Mouse (Mus musculus): Measurements from ENCODE around the gene Nxnl2.

The Nxnl2 gene

DNA sequence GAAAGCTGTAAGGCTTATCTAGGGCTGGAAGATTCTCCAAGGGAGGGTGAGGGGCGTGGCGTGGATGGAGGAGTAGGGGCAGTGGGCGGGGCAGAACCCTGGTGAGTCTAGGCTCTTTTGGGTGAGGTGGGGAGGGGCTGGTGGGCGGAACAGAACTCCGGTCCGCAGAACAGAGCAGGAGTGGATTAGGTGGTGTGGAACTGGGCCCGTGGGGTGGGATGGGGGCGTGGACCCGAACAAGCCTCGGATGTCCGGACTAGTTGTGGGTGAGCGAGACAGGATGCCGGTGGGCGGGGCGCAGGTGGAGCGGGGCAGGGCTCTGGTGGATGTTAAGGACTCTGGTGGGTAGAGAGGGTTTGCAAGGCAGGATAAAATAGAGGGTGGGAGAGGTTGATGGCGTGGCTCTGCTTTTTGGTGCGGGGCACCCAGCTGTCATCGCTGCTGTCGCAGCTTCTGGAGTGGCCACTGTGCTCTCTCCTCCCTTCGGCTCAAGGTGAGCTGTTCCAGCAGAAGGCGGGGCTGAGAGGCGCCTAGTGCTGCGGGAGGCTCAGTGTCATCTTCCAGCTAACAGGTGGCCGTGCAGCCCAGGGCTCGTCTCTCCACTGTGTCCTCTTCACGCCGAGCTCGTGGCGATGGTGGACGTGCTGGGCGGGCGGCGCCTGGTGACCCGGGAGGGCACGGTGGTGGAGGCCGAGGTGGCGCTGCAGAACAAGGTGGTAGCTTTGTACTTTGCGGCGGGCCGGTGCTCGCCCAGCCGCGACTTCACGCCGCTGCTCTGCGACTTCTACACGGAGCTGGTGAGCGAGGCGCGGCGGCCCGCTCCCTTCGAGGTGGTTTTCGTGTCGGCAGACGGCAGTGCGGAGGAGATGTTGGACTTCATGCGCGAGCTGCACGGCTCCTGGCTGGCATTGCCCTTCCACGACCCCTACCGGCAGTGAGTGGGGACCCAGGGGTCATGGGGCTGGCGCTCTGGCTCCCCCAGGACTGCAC is at the start of gene Nxnl2:
Gene Nxnl2, plus strand, starts transcription at position 332 of the 990 bp plus-strand sequence.
- peak; percentile 64 for DNase-seq (ENCODE audit: low spot score)

DNA sequence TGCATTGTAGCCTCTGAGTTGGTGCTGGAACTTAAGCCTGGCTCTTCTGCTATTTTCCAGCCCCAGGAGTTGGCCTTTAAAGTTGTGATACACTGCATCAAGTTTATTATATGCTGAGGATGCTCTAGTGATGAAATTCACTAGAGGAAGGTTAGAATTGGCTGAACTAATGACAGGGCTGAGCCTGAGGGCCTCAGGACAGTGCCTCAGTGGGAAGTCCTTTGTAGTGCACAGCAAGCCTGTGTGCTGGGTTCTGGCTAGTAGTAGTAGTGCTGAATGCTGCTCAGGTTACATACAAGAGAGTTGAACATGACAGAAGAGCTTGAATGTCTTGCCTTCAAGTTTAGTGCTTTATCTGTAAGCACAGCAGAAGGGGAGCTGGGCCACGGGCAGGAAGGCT is 48.9 kb upstream of the Nxnl2 start:
- DNase-seq (ENCODE audit: low spot score) = no peak

DNA sequence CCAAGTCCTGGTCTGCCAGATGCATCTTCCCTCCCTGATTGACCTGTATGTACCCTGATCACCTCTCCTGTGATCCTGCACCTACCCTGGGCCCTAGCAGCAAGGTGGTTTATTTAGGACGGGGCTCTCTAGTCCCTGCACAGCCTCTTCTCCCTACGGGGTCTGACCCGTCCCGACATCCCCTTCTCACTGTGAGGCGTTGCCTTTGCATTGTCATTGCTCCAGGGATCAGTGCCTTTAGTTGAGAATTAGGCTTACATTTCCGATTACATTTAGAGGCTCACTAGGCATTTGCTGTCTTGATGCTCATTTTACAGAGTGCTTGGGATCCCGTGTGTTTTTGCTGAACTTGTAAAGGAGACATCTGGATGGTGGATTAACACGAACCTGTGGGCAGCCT is 48.1 kb upstream of the Nxnl2 start:
- DNase-seq (ENCODE audit: low spot score) = no peak

DNA sequence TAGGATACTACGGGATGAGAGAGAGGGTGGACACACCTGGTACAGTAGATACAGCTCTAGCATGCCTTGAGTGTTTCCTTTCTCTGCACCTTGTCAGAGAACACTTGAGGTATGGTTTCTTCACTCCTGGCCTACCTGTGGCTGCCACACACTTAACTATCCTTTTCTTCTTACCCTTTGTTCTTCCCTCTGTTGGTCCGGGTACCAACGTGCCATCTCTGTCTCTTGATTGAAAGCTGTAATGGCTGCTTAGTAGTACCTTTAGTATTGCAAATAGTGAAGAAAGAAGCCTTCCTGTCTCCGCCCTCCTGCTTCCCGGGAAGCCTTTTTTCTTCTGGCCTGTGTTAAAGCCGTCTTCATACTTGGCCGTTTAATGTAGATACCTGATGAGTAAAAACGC is 45.5 kb upstream of the Nxnl2 start:
- DNase-seq (ENCODE audit: low spot score) = no peak

DNA sequence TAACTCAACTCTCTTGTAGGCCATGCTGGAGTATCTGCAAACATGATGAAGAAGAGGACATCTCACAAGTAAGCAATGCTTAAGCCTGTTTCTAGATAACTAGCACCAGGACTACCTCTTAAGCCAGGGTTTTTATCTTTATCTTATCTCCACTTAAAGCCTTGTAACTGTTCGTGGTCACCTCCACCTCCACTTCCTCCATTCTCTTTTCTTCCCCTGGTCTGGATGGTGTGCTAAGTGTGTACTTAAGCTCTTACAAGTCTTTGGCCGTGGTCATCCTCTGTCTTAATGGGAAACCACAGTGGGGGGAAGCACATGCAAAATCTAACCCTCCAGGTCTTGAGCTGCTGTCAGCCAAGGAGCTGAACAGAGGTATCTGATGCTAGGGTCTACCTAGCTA is 42.9 kb upstream of the Nxnl2 start:
- no peak for DNase-seq (ENCODE audit: low spot score)

DNA sequence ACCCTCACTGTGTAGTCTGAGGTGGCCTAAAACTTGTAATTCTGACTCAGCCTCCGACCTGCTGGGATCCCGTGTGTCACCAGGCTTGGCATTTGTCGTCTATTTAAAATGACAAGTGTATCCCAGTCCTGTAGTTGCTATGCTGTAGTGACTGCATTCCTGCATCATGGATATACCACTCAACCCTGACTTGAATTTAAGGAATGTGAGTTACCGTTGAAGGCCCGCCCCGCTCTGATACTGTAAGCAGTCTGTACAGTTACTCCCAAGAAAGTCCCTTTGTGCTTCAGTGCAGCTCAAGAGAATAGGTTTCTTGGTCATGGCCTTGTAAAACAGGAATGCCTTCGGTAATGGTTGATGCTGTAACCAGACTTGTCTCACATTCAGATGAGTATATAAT is 42.4 kb upstream of the Nxnl2 start:
- no peak for DNase-seq (ENCODE audit: low spot score)

DNA sequence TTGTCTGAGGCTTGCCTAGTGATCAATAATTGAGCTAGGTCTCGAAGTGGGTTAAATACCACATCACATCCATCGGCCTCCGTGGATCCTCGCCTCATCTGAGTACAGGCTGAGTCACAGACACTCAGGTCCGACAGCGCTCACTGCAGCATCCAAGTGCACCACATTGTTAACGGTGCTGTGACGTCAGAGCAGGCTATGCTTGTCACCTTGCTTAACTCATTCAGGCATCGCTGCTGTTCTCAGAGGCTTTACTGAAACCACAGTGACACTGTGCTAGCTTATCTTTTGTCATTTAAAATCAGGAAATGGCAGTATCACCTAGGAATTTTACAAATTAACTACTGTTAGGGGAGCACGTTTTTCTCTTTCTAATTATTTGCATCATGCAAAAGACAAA is 39.6 kb upstream of the Nxnl2 start:
- DNase-seq (ENCODE audit: low spot score) = no peak

DNA sequence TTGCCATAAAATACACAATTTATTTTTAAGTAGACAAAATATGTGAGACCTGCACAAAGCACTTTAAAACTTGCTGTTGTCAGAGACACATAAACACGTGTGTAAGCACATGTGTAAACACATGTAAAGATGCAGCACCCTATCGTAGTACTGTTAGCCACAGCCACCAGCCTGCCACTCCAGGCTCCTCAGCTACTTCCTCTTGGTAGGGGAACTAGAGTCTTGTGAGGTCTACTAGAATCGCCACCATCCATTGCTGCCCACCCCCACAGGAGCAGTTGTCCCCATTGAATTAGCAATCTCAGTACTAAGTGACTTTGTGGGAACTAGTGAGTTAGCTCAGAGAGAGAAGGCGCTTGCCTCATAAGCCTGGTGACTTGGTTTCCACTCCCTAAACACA is 34.5 kb upstream of the Nxnl2 start:
- DNase-seq (ENCODE audit: low spot score) = no peak

DNA sequence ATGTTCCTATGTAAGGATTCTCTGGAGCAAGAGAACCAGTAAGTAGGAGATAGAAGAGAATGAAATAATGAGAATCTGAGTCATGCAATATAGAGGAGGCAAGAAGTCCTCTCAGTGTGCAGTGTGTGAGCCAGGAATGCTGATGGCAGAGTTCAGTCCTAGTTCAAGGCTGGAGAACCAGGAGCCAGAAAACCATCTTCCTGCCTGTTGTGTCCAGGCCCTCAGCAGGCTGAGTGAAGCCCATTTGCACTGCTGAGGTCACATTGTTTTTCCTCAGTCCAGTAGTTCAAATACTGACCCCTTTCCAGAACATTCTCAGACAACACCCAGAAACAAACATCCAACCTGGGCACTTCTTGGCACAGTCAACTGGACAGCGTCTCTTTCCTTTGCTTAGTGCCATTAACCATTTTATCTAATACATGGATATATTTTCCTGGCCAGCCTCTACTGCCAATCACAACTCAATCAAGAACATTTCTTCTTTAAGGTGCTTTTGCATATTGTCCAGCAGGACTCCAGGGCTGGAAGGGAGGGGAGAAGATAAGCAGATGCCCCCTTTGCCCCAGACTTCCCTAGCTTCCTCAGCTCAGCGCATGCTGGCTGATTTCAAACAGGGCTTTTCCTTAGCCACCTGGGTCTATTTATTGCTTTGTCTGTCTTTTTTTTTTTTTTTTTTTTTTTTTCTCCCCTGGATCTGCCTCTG is 33.7 kb upstream of the Nxnl2 start:
- no peak for DNase-seq (ENCODE audit: low spot score)

DNA sequence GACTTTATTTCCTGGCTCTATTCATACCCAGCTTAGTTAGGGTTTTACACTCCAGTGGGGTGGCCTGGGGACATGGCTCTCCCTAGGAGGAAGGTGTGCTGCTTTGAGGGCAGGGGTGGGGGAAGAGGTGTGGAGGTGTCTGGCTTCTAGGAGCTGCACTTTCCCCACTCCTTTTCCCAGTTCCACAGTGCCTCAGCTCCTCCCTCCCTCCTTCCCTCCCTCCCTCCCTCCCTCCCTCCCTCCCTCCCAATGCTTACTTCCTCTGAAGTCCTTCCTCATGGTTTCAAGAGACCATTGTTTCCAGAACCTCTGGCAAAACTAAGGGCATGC is 33.2 kb upstream of the Nxnl2 start:
- no peak for DNase-seq (ENCODE audit: low spot score)

DNA sequence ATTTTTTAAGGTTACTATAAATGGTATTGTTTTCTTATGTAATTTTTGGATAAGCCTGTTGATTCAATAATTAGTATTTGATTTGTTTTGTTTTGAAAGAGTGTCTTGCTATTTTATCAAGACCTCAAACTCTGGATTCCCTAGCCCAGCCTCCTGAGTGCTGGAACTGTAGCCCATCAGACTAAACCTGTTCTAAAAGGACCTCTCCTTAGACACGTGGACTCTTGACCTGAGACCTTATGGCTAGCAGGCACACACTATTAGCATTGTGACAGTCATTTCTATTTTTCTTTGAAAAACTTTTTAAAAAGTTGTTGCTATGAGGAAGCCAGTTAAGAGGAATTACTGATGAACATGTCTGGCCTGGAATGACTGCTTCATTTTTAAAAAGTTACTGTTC is 23.7 kb upstream of the Nxnl2 start:
- DNase-seq (ENCODE audit: low spot score) = no peak

DNA sequence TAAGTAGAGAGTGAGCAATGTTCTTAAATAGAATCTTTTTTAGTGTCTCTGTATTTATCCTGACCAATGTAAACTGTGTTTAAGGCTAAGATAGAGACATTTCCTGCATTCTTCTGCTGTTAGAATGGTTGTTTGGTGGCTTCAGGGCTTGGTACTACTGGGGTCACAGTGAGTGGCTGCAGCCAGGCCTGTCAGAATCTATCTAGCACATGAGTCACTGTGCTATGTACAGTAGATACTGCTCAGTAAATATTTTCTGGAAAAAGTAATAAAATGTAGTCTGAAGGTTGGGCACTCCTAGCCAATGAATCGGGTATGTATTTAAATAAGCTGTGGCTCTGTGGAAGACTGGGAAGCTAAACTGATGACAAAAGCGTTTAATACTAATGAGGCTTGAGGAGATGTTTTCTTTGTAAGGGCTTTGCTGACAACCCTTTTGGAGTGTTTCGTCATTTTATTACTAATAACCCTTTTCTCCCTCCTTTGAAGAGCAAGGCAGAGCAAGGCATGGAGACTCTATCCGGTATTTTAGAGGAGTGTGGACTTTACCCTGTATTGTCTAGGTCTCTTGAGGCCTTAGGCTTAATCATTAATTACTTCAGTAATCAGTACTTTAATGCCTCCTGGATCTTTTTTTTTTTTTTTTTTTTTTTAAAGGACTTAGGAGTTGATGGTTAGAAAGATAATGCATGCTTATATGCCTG is 17.7 kb upstream of the Nxnl2 start:
- no peak for DNase-seq (ENCODE audit: low spot score)

DNA sequence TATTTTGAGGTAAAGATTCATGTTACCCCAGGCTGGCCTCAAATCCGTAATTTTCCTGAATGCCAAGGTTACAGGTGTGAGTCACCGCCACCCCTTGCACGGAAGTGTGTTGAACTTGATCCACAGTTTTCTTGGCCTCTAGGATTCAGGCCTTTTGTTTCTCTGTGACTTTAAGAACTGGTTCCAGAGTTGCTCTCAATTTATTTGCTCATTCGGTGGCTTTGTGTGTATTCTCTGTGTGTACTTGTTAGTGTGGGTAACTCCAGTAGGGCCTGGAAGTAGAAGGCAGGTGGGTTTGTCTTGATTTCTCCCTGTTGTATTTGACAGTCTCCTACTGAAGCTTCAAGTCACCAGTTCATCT is 17.2 kb upstream of the Nxnl2 start:
- DNase-seq (ENCODE audit: low spot score) = no peak

DNA sequence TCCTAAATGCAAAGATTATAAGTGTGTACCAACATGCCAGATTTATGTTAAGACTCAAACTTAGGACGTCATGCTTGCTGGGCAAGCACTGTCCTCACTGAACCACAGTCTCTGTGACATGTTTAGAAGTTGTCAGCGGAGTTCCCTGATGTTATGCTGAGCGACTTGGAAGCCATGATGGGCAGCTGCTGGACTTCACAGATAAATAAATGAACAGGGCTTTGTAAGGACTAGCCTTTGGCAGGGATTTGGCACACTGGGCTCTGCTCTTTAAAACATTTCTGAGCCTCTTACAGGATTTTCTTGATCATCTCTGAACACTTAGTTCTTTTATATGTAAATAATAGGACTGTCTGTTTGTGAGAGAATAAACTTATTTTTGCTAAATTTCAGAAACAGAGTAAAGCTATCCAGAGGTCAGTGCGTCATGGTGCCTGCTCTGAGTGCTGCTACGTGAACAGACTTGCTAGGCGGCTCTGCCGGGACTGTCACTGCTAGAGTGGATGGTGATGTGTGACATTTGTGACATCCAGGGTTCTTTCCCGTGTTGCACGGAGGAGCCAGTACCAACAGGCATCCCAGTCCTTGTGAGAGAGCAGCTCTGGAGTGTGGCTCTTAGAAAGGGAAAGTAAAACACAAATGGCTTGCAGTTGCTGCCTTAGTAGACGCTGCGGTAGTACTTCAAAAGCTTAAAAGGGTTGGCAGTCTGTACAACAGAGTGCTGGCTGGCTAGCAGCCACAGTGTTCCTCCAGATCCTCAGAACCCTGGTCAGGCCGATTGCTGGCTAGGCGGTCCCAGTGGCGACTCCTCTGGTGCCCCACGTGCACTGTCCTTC is 15.4 kb upstream of the Nxnl2 start:
- no peak for DNase-seq (ENCODE audit: low spot score)

DNA sequence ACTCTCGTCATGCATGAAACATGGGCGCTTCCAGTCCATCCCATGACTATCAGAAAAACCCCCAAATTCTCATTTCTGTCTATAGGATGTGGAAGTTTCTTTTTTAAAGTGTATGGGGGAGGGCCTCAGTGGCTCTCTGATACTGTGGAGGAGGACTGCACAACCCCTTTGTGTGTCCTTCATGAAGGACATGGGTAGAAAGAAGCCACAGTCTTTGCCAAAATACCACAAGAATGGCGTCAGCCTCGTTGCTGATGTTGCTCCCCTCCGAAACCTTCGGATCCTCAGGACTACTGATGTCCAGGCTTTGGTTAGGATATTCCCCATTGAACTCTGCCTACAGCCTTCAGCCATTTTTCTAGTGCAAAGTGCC is 14.8 kb upstream of the Nxnl2 start:
- DNase-seq (ENCODE audit: low spot score) = no peak

DNA sequence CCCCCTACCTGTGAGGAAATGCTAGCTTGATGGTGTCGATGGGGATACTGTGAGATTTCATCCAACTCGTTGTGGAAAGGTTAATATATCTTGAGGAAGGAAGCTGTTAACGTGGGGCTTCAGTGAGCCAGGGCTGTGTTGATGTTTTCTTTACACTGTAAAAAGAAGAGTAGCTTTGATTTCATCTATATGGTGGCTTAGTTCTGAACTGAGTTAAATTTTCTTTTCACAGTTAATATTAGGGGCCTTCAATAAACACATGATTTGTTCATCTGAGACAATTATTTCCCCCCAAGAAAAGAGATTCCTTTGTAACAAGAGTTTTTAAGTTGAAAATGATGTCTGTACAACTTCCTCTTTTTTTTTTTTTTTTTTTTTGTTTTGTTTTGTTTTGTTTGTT is 13.5 kb upstream of the Nxnl2 start:
- no peak for DNase-seq (ENCODE audit: low spot score)

DNA sequence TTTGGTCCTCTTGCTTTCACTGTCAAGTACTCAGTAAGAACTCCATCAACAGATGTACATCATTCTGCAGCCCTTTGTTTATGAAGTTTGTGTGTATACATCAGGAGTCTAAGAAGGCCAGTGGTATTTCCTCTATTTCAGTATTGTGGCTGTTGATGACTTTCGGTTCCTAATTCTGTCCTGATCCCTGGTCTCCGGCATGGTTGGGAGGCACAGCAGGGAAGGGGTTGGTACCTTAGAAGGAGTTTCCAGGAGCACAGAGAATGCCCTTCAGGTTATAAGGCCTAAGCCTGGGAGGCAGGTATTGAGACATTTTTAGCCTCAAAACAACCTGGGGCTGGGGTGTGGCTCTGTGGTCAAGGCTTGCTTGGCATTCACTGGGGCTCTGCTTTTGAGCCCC is 9.2 kb upstream of the Nxnl2 start:
- no peak for DNase-seq (ENCODE audit: low spot score)

DNA sequence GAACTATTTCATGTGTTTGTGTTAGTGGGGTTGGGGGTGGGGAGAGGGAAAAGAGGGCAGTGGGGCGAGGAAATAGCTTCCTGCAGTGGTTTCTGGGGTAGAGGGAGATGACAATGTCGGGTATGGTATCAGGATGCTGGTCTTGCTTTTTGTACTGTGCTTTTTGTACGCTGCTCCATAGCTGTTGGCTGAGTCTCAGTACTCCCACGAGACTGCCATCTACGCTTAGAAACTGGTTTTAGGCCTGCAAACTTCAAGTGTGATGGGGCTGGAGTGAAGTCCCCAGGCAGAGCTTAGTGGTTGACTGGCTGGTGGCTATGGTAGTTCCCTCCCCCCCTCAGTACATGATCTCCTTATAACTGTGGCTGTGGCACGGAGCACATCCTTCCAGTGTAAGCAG is 8.6 kb upstream of the Nxnl2 start:
- no peak for DNase-seq (ENCODE audit: low spot score)

DNA sequence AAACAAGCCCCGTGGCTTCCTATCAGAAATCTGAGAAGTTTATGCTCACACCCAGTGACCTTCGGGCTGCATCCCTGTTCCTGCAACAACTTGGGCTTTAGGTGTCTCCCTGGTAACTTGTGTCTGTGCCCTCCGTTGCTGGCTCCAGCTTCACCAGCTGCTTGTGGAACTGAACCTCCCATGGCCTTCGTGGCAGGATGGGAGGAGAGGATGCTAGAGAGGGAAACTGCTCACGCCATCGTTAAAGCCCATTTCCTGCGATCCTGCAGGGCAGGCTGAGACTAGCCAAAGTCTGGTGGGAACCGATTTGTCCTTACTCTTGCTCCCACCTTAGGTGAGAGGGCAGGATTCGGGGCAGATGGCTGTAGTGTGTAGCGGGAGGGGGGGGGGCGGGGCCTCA is 4.1 kb upstream of the Nxnl2 start:
- no peak for DNase-seq (ENCODE audit: low spot score)

DNA sequence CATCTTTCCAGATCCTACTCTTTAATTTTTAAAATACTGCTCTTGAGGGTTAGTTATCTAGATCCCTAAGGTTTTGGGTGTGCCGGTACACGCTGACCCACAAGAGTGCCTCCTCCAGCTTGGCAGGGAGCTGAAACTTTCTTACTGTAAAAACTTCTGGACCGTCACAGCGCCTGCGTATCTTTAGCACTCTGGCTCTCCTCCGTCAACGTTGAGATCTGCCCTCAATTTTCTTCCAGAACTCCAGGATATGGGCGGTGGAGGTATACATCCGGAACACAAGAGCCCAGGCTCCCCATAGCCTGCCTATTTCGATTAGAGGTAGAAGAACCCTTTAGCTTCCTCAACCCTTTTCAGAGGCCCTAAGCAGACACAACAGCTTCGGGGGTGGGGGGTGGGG is 607 bp upstream of the Nxnl2 start:
- DNase-seq (ENCODE audit: low spot score) = no peak

DNA sequence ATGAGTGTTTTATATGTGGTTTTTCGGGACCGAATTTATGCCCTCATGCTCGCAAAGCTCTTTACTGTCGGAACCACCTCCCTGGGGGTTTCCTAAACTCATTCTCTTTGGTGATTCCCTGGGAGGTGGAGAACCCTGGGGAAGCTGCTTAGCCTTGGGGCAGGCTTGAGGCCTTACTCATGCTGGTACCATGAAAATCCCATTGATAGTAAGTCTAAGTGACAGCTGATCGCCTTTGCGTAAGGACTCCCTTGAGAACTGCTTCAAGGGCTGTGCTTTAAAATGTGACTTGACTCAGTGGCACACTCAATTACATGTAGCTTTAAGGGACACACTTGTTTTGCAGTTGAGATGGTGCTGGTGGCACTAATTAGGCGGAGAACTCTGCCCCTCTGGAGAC is 1.8 kb downstream of the Nxnl2 start:
- DNase-seq (ENCODE audit: low spot score) = no peak

DNA sequence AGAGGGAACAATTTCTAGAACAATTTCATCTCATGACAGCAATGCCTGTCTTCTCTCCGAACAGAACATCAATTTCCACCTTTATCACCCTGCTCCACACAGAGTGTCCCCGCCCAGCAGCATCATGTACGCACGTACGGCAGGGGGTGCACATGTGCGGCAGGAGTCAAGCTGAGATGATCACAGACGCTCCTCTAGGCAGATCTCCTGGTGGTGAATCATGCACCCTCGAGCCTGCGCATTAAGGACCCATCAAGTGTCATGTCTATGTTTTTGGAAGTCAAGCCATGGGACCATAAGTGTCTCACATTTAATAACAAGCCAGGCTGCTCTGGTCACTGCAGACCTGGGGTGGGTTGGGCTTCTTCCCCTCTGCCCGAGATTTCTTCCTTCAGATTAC is 8.1 kb downstream of the Nxnl2 start:
- no peak for DNase-seq (ENCODE audit: low spot score)
